Mouse (Mus musculus): ENCODE data around the gene Palb2. TPM values are rescaled to one million over a fixed set of nuclear protein-coding genes. Genes with fewer than 3 reads are reported as not detected.

The Palb2 gene
- polyA plus RNA-seq, 1 experiment: 0.48 TPM

- Histone ChIP-seq H3K4me3 (no peak overlapping the region), H3K79me2 (ENCODE audit: control insufficient read depth, insufficient read depth) (peaks cover 22% of the 10 kb centered on the region), H3K27me3 (ENCODE audit: control insufficient read depth, insufficient read depth, insufficient read length) (no peaks in the 10 kb centered on the region), H3ac (ENCODE audit: control insufficient read depth, insufficient read length) (no peak overlapping the region), H3K4me2 (ENCODE audit: low read depth) (no peak overlapping the region), H3K36me3 (ENCODE audit: control insufficient read depth, insufficient read depth) (peaks cover 47% of the 10 kb centered on the region)
- TF ChIP-seq USF1 (IDR thresholded peaks at IDR 0.05; ENCODE audit: low read depth): no peak
- TF ChIP-seq POLR2A (IDR thresholded peaks at IDR 0.05; ENCODE audit: insufficient read length, low read depth): no peak
- no peak for TF ChIP-seq SRF (IDR thresholded peaks at IDR 0.05; ENCODE audit: control insufficient read depth, insufficient read length, low read depth)
- TF ChIP-seq MYOD1 (IDR thresholded peaks at IDR 0.05; ENCODE audit: control insufficient read depth in 1 of 3, insufficient read length in 2 of 3, low read depth in 2 of 3): no peak
- no peak for TF ChIP-seq E2F4 (IDR thresholded peaks at IDR 0.05; ENCODE audit: insufficient read depth)
- TF ChIP-seq TCF3 (IDR thresholded peaks at IDR 0.05; ENCODE audit: insufficient read length, low read depth): no peak
- TF ChIP-seq MAX (IDR thresholded peaks at IDR 0.05; ENCODE audit: low read depth): no peak
- no peak for TF ChIP-seq REST (IDR thresholded peaks at IDR 0.05; ENCODE audit: insufficient read depth, insufficient read length)
- TF ChIP-seq MYOG (IDR thresholded peaks at IDR 0.05; ENCODE audit: control insufficient read depth in 1 of 3, insufficient read depth in 1 of 3, insufficient read length in 2 of 3, low read depth in 2 of 3): no peak
- no peak for TF ChIP-seq POLR2AphosphoS2 (IDR thresholded peaks at IDR 0.05; ENCODE audit: insufficient read length, low read depth)
- no peak for TF ChIP-seq TCF12 (IDR thresholded peaks at IDR 0.05; ENCODE audit: insufficient read depth, poor library complexity, severe bottlenecking)
- TF ChIP-seq CEBPB (IDR thresholded peaks at IDR 0.05; ENCODE audit: insufficient read depth, poor library complexity, severe bottlenecking): no peak
These were observed 58.4 kb downstream of the Palb2 start for GRCm38 (mm10) chr7:122074374-122074773.

- Histone ChIP-seq H3K4me3 (peak overlapping the region; percentile 62), H3ac (ENCODE audit: control insufficient read depth, insufficient read length) (peak overlapping the region; percentile 100), H3K36me3 (ENCODE audit: control insufficient read depth, insufficient read depth) (peaks cover 28% of the 10 kb centered on the region), H3K79me2 (ENCODE audit: control insufficient read depth, insufficient read depth) (peaks cover 60% of the 10 kb centered on the region), H3K4me2 (ENCODE audit: low read depth) (peak overlapping the region; percentile 80), H3K27me3 (ENCODE audit: control insufficient read depth, insufficient read depth, insufficient read length) (no peaks in the 10 kb centered on the region)
- TF ChIP-seq MAX (IDR thresholded peaks at IDR 0.05; ENCODE audit: low read depth) (no peak), REST (IDR thresholded peaks at IDR 0.05; ENCODE audit: insufficient read depth, insufficient read length) (no peak), TCF12 (IDR thresholded peaks at IDR 0.05; ENCODE audit: insufficient read depth, poor library complexity, severe bottlenecking) (no peak), TCF3 (IDR thresholded peaks at IDR 0.05; ENCODE audit: insufficient read length, low read depth) (no peak), CEBPB (IDR thresholded peaks at IDR 0.05; ENCODE audit: insufficient read depth, poor library complexity, severe bottlenecking) (no peak), USF1 (IDR thresholded peaks at IDR 0.05; ENCODE audit: low read depth) (no peak), POLR2A (IDR thresholded peaks at IDR 0.05; ENCODE audit: insufficient read length, low read depth) (no peak), MYOG (IDR thresholded peaks at IDR 0.05; ENCODE audit: control insufficient read depth in 1 of 3, insufficient read depth in 1 of 3, insufficient read length in 2 of 3, low read depth in 2 of 3) (no peak), POLR2AphosphoS2 (IDR thresholded peaks at IDR 0.05; ENCODE audit: insufficient read length, low read depth) (no peak), SRF (IDR thresholded peaks at IDR 0.05; ENCODE audit: control insufficient read depth, insufficient read length, low read depth) (no peak), E2F4 (IDR thresholded peaks at IDR 0.05; ENCODE audit: insufficient read depth) (no peak), MYOD1 (IDR thresholded peaks at IDR 0.05; ENCODE audit: control insufficient read depth in 1 of 3, insufficient read length in 2 of 3, low read depth in 2 of 3) (no peak)
These were observed 65.0 kb downstream of the Palb2 start for GRCm38 (mm10) chr7:122067517-122068381.

- Histone ChIP-seq H3K79me2 (ENCODE audit: control insufficient read depth, insufficient read depth) (peaks cover 60% of the 10 kb centered on the region), H3ac (ENCODE audit: control insufficient read depth, insufficient read length) (peak within 1 kb of the TSS; percentile 100), H3K36me3 (ENCODE audit: control insufficient read depth, insufficient read depth) (peaks cover 25% of the 10 kb centered on the region), H3K27me3 (ENCODE audit: control insufficient read depth, insufficient read depth, insufficient read length) (no peaks in the 10 kb centered on the region), H3K4me2 (ENCODE audit: low read depth) (peak within 1 kb of the TSS; percentile 94), H3K4me3 (peak within 1 kb of the TSS; percentile 62)
- TF ChIP-seq E2F4 (IDR thresholded peaks at IDR 0.05; ENCODE audit: insufficient read depth) (peak; percentile 38), MYOD1 (IDR thresholded peaks at IDR 0.05; ENCODE audit: control insufficient read depth in 1 of 3, insufficient read length in 2 of 3, low read depth in 2 of 3) (peak in 1 of 3 experiments; percentile 18), TCF3 (IDR thresholded peaks at IDR 0.05; ENCODE audit: insufficient read length, low read depth) (no peak), SRF (IDR thresholded peaks at IDR 0.05; ENCODE audit: control insufficient read depth, insufficient read length, low read depth) (no peak), POLR2AphosphoS2 (IDR thresholded peaks at IDR 0.05; ENCODE audit: insufficient read length, low read depth) (peak; percentile 40), CEBPB (IDR thresholded peaks at IDR 0.05; ENCODE audit: insufficient read depth, poor library complexity, severe bottlenecking) (no peak), POLR2A (IDR thresholded peaks at IDR 0.05; ENCODE audit: insufficient read length, low read depth) (peak; percentile 82), MAX (IDR thresholded peaks at IDR 0.05; ENCODE audit: low read depth) (peak; percentile 66), MYOG (IDR thresholded peaks at IDR 0.05; ENCODE audit: control insufficient read depth in 1 of 3, insufficient read depth in 1 of 3, insufficient read length in 2 of 3, low read depth in 2 of 3) (peak in 1 of 3 experiments; percentile 3), TCF12 (IDR thresholded peaks at IDR 0.05; ENCODE audit: insufficient read depth, poor library complexity, severe bottlenecking) (no peak), REST (IDR thresholded peaks at IDR 0.05; ENCODE audit: insufficient read depth, insufficient read length) (no peak), USF1 (IDR thresholded peaks at IDR 0.05; ENCODE audit: low read depth) (peak; percentile 64)
These were observed 65.8 kb downstream of the Palb2 start, which contains the start of the genes Ubfd1 and Ears2 for GRCm38 (mm10) chr7:122066945-122067516. Gene Ubfd1, plus strand, starts transcription at chr7:122067175. Gene Ears2, minus strand, starts transcription at chr7:122067263.

Measured in myocyte (in vitro differentiated cells).